Mouse (Mus musculus): ENCODE data around the gene Robo2. TPM values are rescaled to one million over a fixed set of nuclear protein-coding genes. Genes with fewer than 3 reads are reported as not detected.
"Not testable (repeated sequence)": the region's sequence is repeated elsewhere in the genome, so short reads cannot be mapped to it uniquely, and the experiment has no call there.

Gene Robo2
- polyA plus RNA-seq, 1 experiment = not detected

DNA sequence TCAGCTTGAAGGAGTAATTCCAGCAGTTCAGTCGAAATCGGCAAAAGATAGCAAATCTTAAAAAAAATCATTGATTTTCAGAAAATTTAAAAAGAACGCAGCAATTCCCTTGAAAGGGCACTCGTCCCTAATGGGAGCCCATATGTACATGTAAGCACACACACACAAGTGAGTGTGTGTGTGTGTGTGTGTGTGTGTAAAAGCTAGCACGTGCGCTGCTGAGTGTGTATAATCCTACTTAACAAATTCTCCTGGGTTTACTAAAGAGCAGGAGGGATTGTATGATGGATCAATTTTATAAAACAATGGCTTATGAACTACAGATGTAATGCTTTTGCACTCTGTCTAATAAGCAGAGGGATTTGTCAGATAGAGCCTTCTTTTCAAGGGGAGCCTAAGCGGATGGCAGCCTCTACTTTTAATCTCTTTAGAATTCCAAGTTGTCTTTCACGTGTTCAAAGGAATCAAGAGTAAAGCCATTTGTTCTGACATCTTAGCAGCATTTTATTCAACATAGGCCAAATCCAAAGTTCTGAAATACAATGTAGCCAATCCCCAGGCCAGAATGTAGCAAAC lies 218.6 kb downstream of the Robo2 start:
- no peak overlapping the region for H3K27ac ChIP-seq (replicated peaks; ENCODE audit: low read depth, low read length)
- no peaks in the 10 kb centered on the region for H3K4me1 ChIP-seq (ENCODE audit: control insufficient read depth, insufficient read depth, insufficient read length, low read length)
- H3K4me3 ChIP-seq (ENCODE audit: insufficient read depth, low read depth, low read length) = no peak overlapping the region

GRCm38 (mm10) chr16:74191621-74192020 lies 220.0 kb downstream of the Robo2 start:
- H3K27ac ChIP-seq (replicated peaks; ENCODE audit: low read depth, low read length) = no peak overlapping the region
- no peak overlapping the region for H3K4me3 ChIP-seq (ENCODE audit: insufficient read depth, low read depth, low read length)
- no peaks in the 10 kb centered on the region for H3K4me1 ChIP-seq (ENCODE audit: control insufficient read depth, insufficient read depth, insufficient read length, low read length)

- no peaks in the 10 kb centered on the region for H3K4me1 ChIP-seq (ENCODE audit: control insufficient read depth, insufficient read depth, insufficient read length, low read length)
- no peak overlapping the region for H3K27ac ChIP-seq (replicated peaks; ENCODE audit: low read depth, low read length)
- no peak overlapping the region for H3K4me3 ChIP-seq (ENCODE audit: insufficient read depth, low read depth, low read length)
Measured at GRCm38 (mm10) chr16:74182509-74183113, 229.0 kb downstream of the Robo2 start.

- no peak overlapping the region for H3K4me3 ChIP-seq (ENCODE audit: insufficient read depth, low read depth, low read length)
- H3K4me1 ChIP-seq (ENCODE audit: control insufficient read depth, insufficient read depth, insufficient read length, low read length) = no peaks in the 10 kb centered on the region
- no peak overlapping the region for H3K27ac ChIP-seq (replicated peaks; ENCODE audit: low read depth, low read length)
Measured at GRCm38 (mm10) chr16:74172673-74173072, 239.0 kb downstream of the Robo2 start.

- Histone ChIP-seq H3K4me3 (ENCODE audit: insufficient read depth, low read depth, low read length) (no peak overlapping the region), H3K27ac (replicated peaks; ENCODE audit: low read depth, low read length) (no peak overlapping the region), H3K4me1 (ENCODE audit: control insufficient read depth, insufficient read depth, insufficient read length, low read length) (no peaks in the 10 kb centered on the region)
Measured at GRCm38 (mm10) chr16:74169642-74170041, 242.0 kb downstream of the Robo2 start.

GRCm38 (mm10) chr16:74169121-74169520 lies 242.5 kb downstream of the Robo2 start:
- H3K27ac ChIP-seq (replicated peaks; ENCODE audit: low read depth, low read length) = no peak overlapping the region
- H3K4me1 ChIP-seq (ENCODE audit: control insufficient read depth, insufficient read depth, insufficient read length, low read length) = no peaks in the 10 kb centered on the region
- no peak overlapping the region for H3K4me3 ChIP-seq (ENCODE audit: insufficient read depth, low read depth, low read length)

DNA sequence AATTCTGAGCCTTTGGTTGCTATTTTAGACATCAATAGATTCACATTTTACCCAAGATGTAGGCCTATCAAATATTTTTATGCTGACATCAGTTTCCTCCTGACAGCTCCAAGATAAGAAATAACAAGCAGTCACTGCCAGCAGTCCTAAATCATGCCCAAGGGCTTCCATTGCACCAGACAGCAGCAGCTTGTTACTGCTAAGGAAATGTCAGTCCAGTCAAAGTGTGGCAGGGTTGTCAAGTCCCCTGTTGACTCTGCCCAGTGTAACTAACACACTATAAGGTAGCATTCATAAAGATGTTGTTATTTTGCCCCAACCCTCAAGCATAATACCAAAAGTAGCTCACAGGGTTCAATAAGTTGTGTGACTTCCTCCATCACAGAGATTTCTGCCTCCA lies 243.8 kb downstream of the Robo2 start:
- Histone ChIP-seq H3K4me1 (ENCODE audit: control insufficient read depth, insufficient read depth, insufficient read length, low read length) (no peaks in the 10 kb centered on the region), H3K4me3 (ENCODE audit: insufficient read depth, low read depth, low read length) (no peak overlapping the region), H3K27ac (replicated peaks; ENCODE audit: low read depth, low read length) (no peak overlapping the region)

DNA sequence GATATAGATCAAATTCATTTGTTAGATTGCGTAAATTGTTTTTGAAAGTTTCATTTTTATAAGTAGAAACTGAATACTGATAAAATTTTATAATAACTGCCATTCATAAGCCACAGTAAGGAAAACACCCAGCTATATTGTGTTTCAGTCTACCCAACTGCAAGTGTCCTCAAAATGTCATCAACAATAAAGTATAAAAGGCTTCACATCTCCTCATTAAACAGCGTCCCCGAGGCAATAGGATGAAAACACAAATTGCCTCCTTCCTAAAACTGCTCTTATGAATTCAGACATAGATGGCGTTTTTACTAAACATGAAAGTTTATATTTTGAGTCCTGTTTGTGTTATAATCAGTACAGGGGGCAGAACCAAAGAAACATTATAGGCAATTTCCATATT lies 249.6 kb downstream of the Robo2 start:
- no peaks in the 10 kb centered on the region for H3K4me1 ChIP-seq (ENCODE audit: control insufficient read depth, insufficient read depth, insufficient read length, low read length)
- H3K27ac ChIP-seq (replicated peaks; ENCODE audit: low read depth, low read length) = no peak overlapping the region
- no peak overlapping the region for H3K4me3 ChIP-seq (ENCODE audit: insufficient read depth, low read depth, low read length)

DNA sequence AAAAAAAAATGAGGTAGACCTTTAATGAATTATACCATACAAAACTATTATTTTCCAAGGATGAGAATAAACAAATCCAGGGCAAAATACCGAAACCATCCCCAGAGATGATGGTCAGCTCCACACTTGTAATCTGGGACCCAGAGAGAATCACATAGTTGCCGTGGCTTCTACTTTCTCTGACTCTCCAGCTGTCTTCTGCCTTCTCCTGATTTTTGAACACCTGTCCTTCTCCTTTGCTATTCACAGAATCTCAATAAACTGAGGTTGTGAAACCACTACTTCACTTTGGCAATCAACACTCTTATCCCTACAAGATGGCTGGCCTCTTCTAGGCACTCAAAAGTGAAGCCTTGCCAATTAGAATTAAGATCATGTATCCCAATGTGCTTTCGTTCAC lies 252.4 kb downstream of the Robo2 start:
- H3K27ac ChIP-seq (replicated peaks; ENCODE audit: low read depth, low read length) = no peak overlapping the region
- H3K4me1 ChIP-seq (ENCODE audit: control insufficient read depth, insufficient read depth, insufficient read length, low read length) = no peaks in the 10 kb centered on the region
- H3K4me3 ChIP-seq (ENCODE audit: insufficient read depth, low read depth, low read length) = no peak overlapping the region

- Histone ChIP-seq H3K4me1 (ENCODE audit: control insufficient read depth, insufficient read depth, insufficient read length, low read length) (no peaks in the 10 kb centered on the region), H3K4me3 (ENCODE audit: insufficient read depth, low read depth, low read length) (no peak overlapping the region), H3K27ac (replicated peaks; ENCODE audit: low read depth, low read length) (no peak overlapping the region)
Measured at GRCm38 (mm10) chr16:74136181-74136580, 275.4 kb downstream of the Robo2 start.

DNA sequence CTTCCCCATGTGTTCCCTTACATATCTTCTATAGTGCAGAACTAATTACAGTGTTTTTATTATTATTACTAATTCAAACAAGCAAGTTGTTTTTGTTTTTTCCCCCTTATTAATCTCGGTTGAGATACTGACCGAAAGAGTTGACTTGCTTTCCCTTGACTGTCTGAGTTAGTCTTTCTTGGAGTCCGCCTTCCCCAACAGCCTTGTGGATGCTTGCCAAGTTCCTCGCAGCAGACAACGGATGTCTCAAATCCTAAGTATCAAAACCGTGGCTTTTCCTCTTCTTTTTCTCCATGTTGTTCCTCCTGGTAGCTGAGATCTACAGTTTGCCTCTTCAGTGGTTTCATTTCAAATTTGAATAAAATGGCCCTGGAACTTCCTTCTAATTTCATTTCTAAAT lies 278.8 kb downstream of the Robo2 start:
- H3K4me1 ChIP-seq (ENCODE audit: control insufficient read depth, insufficient read depth, insufficient read length, low read length) = no peaks in the 10 kb centered on the region
- no peak overlapping the region for H3K27ac ChIP-seq (replicated peaks; ENCODE audit: low read depth, low read length)
- H3K4me3 ChIP-seq (ENCODE audit: insufficient read depth, low read depth, low read length) = no peak overlapping the region

GRCm38 (mm10) chr16:74131370-74131769 lies 280.3 kb downstream of the Robo2 start:
- Histone ChIP-seq H3K27ac (replicated peaks; ENCODE audit: low read depth, low read length) (no peak overlapping the region), H3K4me3 (ENCODE audit: insufficient read depth, low read depth, low read length) (no peak overlapping the region), H3K4me1 (ENCODE audit: control insufficient read depth, insufficient read depth, insufficient read length, low read length) (no peaks in the 10 kb centered on the region)

GRCm38 (mm10) chr16:74128443-74128983 lies 283.1 kb downstream of the Robo2 start:
- H3K27ac ChIP-seq (replicated peaks; ENCODE audit: low read depth, low read length) = no peak overlapping the region
- no peak overlapping the region for H3K4me3 ChIP-seq (ENCODE audit: insufficient read depth, low read depth, low read length)
- H3K4me1 ChIP-seq (ENCODE audit: control insufficient read depth, insufficient read depth, insufficient read length, low read length) = no peaks in the 10 kb centered on the region

- no peaks in the 10 kb centered on the region for H3K4me1 ChIP-seq (ENCODE audit: control insufficient read depth, insufficient read depth, insufficient read length, low read length)
- no peak overlapping the region for H3K27ac ChIP-seq (replicated peaks; ENCODE audit: low read depth, low read length)
Measured at GRCm38 (mm10) chr16:74113155-74113554, 298.5 kb downstream of the Robo2 start.

DNA sequence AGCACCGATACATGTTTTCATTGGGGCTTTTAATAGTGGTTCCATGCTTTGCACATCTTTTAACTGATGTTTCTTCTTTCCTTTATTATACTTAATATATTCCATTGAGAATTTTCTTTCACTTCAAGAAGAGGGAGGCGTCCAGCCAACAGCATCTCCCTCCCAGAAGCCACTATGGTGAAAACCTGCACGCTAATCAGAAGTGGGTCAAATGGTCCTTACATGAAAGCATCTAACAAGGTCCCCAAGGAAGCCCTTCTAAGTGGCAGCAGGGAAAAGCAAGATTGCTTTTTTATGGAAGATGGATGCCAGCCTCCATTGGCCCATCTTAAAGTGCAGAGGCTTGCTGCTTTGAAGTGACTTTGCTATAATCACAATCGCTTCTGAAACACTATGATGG lies 300.5 kb downstream of the Robo2 start:
- Histone ChIP-seq H3K4me1 (ENCODE audit: control insufficient read depth, insufficient read depth, insufficient read length, low read length) (no peaks in the 10 kb centered on the region), H3K27ac (replicated peaks; ENCODE audit: low read depth, low read length) (no peak overlapping the region), H3K4me3 (ENCODE audit: insufficient read depth, low read depth, low read length) (no peak overlapping the region)

More at GRCm38 (mm10) chr16:74113155-74113554, 298.5 kb downstream of the Robo2 start:
- no peak overlapping the region for H3K4me3 ChIP-seq (ENCODE audit: insufficient read depth, low read depth, low read length)

DNA sequence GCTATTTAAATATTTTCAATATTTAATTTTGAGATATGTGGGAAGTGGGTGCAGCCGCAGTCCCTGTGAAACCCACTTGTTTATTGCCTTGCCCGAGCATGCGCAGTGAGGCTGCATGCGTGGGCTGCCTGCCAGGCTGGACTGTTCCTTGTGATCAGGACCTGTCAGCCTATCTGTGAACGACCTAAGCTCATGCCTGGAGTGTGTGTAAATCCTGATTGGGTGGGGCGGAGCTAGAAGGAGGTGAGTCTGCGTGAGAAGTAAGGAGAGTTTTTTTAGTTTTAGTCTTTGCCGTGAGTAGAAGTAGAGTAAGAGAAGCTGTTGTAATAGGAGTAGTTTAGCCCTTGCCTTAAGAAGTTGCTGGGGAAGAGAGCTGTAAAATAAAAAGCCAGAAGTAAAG lies 307.2 kb downstream of the Robo2 start:
- not testable (repeated sequence) for H3K4me3 ChIP-seq (ENCODE audit: insufficient read depth, low read depth, low read length); H3K4me1 ChIP-seq (ENCODE audit: control insufficient read depth, insufficient read depth, insufficient read length, low read length); H3K27ac ChIP-seq (replicated peaks; ENCODE audit: low read depth, low read length)
